Mouse (Mus musculus) G1E (cell line): ENCODE results near the gene Usb1.

Experiments
- CTCF ChIP-seq: IDR thresholded peaks from 2 replicates; pipeline ENCODE4 v1.5.1; 2012; ENCODE audit warnings: low read depth, low read length, inconsistent platforms, mixed read lengths
- GATA1 ChIP-seq: IDR thresholded peaks from 2 replicates; pipeline ENCODE4 v1.6.1; 2012; ENCODE audit warnings: borderline replicate concordance, low read length, inconsistent platforms, mixed read lengths
- GATA2 ChIP-seq: IDR thresholded peaks from 2 replicates; pipeline ENCODE4 v1.6.1; 2012; ENCODE audit warnings: low read depth, low read length, inconsistent platforms, borderline replicate concordance
- POLR2AphosphoS5 ChIP-seq: IDR thresholded peaks from 2 replicates; pipeline ENCODE4 v1.6.1; 2012; ENCODE audit warnings: low read depth, low read length, inconsistent platforms; ENCODE audit not compliant: insufficient replicate concordance
- TAL1 ChIP-seq: conservative IDR thresholded peaks from 2 replicates; pipeline ENCODE4 v1.6.1; 2012; ENCODE audit warnings: low read depth, low read length, inconsistent platforms, mixed read lengths

- TF ChIP-seq CTCF (no peak), GATA1 (no peak), GATA2 (no peak), TAL1 (no peak), POLR2AphosphoS5 (no peak)
These were observed 60.5 kb downstream of the Usb1 start for GRCm38 (mm10) chr8:95392604-95393003.
